Mouse (Mus musculus) heart, embryonic 14.5 days (tissue): ENCODE measurements around the gene Scin. TPM values are rescaled to one million over a fixed set of nuclear protein-coding genes. Genes with fewer than 3 reads are reported as not detected.

Source experiments
- ATAC-seq: fragments of 200-750 bp; cut with Nextera tagmentation; 2 replicates; pipeline ENCODE4 v1.8.0; 2017; ENCODE audit warnings: low read depth, moderate TSS enrichment; ENCODE audit not compliant: insufficient number of reproducible peaks, insufficient read depth, low FRiP score
- H3K27ac ChIP-seq, 2 experiments: fragments of 200-500 bp in 1 of 2; fragments of 300-500 bp in 1 of 2; sonication (generic) in 1 of 2; replicated peaks in 1 of 2; 2 replicates each; pipeline ENCODE4 v1.5.1; 2012 to 2014; ENCODE audit warnings: low read depth in 2 of 2, low read length in 2 of 2, control low read depth in 1 of 2, mild to moderate bottlenecking in 1 of 2, mixed read lengths in 1 of 2; ENCODE audit not compliant: control insufficient read depth in 1 of 2, insufficient read depth in 1 of 2
- H3K27me3 ChIP-seq: fragments of 300-500 bp; sonication (generic); 2 replicates; pipeline ENCODE4 v1.6.1; 2014; ENCODE audit warnings: mild to moderate bottlenecking, low read length, control low read depth; ENCODE audit not compliant: control insufficient read depth, insufficient read depth
- H3K36me3 ChIP-seq: fragments of 300-500 bp; sonication (generic); 2 replicates; pipeline ENCODE4 v1.6.1; 2014; ENCODE audit warnings: mild to moderate bottlenecking, control low read depth, low read length, mixed read lengths; ENCODE audit not compliant: control insufficient read depth, insufficient read depth
- H3K4me1 ChIP-seq, 2 experiments: fragments of 200-500 bp in 1 of 2; fragments of 300-500 bp in 1 of 2; sonication (generic) in 1 of 2; 2 replicates each; pipeline ENCODE4 v1.6.1; 2012 to 2014; ENCODE audit warnings: low read length in 2 of 2, control low read depth in 1 of 2, mixed read lengths in 1 of 2; ENCODE audit not compliant: control insufficient read depth in 2 of 2, insufficient read depth in 2 of 2
- H3K4me2 ChIP-seq: fragments of 300-500 bp; sonication (generic); 2 replicates; pipeline ENCODE4 v1.6.1; 2014; ENCODE audit warnings: mild to moderate bottlenecking, low read length
- H3K4me3 ChIP-seq, 2 experiments: fragments of 200-500 bp in 1 of 2; fragments of 300-500 bp in 1 of 2; sonication (generic) in 1 of 2; 2 replicates each; pipeline ENCODE4 v1.5.1; 2012 to 2014; ENCODE audit warnings: low read length in 2 of 2, mild to moderate bottlenecking in 2 of 2, control low read depth in 1 of 2, low read depth in 1 of 2, moderate library complexity in 1 of 2; ENCODE audit not compliant: control insufficient read depth in 1 of 2, insufficient read depth in 1 of 2
- H3K9ac ChIP-seq: fragments of 300-500 bp; sonication (generic); 2 replicates; pipeline ENCODE4 v1.6.1; 2014; ENCODE audit warnings: mild to moderate bottlenecking, low read length
- H3K9me3 ChIP-seq: fragments of 300-500 bp; sonication (generic); 2 replicates; pipeline ENCODE4 v1.6.1; 2016; ENCODE audit warnings: low read length, control low read depth; ENCODE audit not compliant: control insufficient read depth
- WGBS: fragments of 180-500 bp; shearing (Covaris S2); extraction: QIAGEN DNeasy Blood & Tissue Kit; methylation state at CpG from one replicate; pipeline ENCODE4 v1.1.7; 2014; 5-methylcytosine and 5-hydroxymethylcytosine counted together
- polyA plus RNA-seq: library from polyadenylated mRNA; unstranded; fragments of >200 nt; fragmentation: Nextera tagmentation; extraction: Ambion mirVana; gene quantifications from 2 replicates; pipeline ENCODE4 v1.2.1, GENCODE M21; 2014

Gene Scin
- polyA plus RNA-seq, 1 experiment from 2014 or later: 4.4 TPM

DNA sequence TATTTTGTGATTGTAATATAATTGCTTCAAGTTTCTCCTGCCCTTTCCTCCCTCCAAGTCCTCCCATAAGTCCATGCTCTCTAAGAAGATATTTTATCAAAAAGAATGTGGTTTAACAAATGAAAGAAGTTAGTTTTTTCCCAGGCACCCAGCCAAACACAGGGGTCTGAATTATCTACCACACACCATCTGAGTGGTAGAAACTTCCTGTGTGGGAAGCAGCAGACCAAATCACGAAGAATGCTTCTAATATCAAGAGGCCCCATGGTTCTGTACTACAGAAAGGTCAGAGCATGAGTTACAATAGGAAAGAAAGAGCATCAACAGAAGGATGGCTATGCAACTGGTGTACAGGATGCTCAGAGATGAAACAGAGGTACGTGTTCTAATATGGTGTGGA, 25.9 kb downstream of the Scin start:
- ATAC-seq: no peak
- Histone ChIP-seq H3K36me3 (no peaks in the 10 kb centered on the region), H3K27ac (no peak overlapping the region), H3K4me2 (no peak overlapping the region), H3K9ac (no peak overlapping the region), H3K27me3 (no peaks in the 10 kb centered on the region), H3K4me1 (no peaks in the 10 kb centered on the region), H3K4me3 (no peak overlapping the region), H3K9me3 (no peaks in the 10 kb centered on the region)
- 45% methylated on average over 2 of the region's 2 CpGs for WGBS

- Histone ChIP-seq H3K9ac (no peak overlapping the region), H3K27ac (no peak overlapping the region), H3K4me3 (no peak overlapping the region), H3K9me3 (no peaks in the 10 kb centered on the region), H3K4me1 (no peaks in the 10 kb centered on the region), H3K27me3 (no peaks in the 10 kb centered on the region), H3K36me3 (no peaks in the 10 kb centered on the region), H3K4me2 (no peak overlapping the region)
- no peak for ATAC-seq
- WGBS: 43% methylated on average over 5 of the region's 5 CpGs
Measured at GRCm38 (mm10) chr12:40106874-40107273, 27.2 kb downstream of the Scin start.

DNA sequence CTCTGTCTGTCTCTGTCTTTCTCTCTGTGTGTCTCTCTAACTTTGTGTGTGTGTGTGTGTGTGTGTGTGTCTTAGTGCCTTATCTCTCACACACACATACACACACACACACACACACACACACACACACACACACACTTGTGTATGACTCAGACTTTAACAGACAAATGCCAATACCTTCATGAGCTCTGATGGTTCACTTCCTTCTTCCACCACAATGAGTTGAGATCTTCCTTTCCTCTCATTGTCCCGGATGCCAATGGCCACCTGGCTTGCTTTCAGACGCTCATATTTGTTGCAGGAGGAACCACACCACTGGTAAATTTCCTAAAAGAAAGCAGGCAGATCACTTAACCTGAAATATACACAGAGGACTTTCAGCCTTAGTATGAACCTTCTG, 29.3 kb downstream of the Scin start:
- H3K4me1 ChIP-seq: no peaks in the 10 kb centered on the region
- H3K36me3 ChIP-seq: no peaks in the 10 kb centered on the region
- WGBS: 65% methylated on average over 2 of the region's 2 CpGs
- H3K27me3 ChIP-seq: no peaks in the 10 kb centered on the region
- no peaks in the 10 kb centered on the region for H3K9me3 ChIP-seq
- ATAC-seq: no peak
- H3K4me3 ChIP-seq: no peak overlapping the region
- H3K9ac ChIP-seq: no peak overlapping the region
- H3K4me2 ChIP-seq: no peak overlapping the region
- H3K27ac ChIP-seq: no peak overlapping the region

DNA sequence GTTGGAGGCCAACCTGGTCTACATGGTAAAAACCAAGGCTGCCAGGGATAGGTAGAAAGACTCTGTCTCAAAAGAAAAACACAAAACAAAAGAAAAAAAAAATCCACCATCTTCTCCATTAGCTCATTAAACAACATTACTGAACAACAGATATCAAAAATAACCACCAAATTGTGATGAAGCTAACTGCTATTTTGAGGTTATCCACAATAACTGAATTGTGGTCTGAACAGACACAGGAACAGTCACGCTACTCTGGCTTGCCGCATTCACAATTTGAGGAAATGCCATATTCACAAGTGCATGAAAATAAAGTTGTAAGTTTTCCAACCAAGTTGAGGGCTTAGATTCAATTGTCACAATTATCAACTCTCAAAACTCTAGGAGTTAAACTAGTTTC, 31.7 kb downstream of the Scin start:
- 91% methylated on average over 2 of the region's 2 CpGs for WGBS
- no peaks in the 10 kb centered on the region for H3K36me3 ChIP-seq
- H3K27me3 ChIP-seq: no peaks in the 10 kb centered on the region
- no peak overlapping the region for H3K9ac ChIP-seq
- H3K4me3 ChIP-seq: no peak overlapping the region
- no peak overlapping the region for H3K27ac ChIP-seq
- no peaks in the 10 kb centered on the region for H3K9me3 ChIP-seq
- ATAC-seq: no peak
- no peak overlapping the region for H3K4me2 ChIP-seq
- H3K4me1 ChIP-seq: no peaks in the 10 kb centered on the region

DNA sequence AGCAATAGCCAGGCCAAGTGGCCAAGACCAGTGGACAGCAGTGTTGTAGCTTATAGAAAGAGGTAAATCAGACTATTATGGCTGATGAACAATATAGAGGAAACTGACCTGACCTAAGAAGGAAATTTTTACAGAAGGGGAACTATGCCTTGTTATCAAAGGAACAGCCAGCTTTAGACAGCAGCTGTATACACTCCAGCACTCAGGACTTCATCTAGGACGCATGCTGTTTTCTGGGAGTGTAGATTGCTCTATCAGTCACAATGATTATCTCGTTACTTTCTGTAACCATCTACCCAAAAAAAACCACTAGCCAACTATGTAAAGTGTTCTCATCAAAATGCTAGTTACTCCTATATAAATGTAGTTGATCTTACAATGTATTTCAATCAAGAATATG, 34.6 kb downstream of the Scin start:
- 47% methylated on average over 2 of the region's 2 CpGs for WGBS
- no peaks in the 10 kb centered on the region for H3K9me3 ChIP-seq

GRCm38 (mm10) chr12:40097449-40097848, 36.6 kb downstream of the Scin start:
- H3K27ac ChIP-seq: no peak overlapping the region
- H3K4me1 ChIP-seq: no peaks in the 10 kb centered on the region
- H3K27me3 ChIP-seq: no peaks in the 10 kb centered on the region
- WGBS: 92% methylated on average over 4 of the region's 4 CpGs
- no peak overlapping the region for H3K4me3 ChIP-seq
- ATAC-seq: no peak
- H3K9ac ChIP-seq: no peak overlapping the region
- no peaks in the 10 kb centered on the region for H3K36me3 ChIP-seq
- no peak overlapping the region for H3K4me2 ChIP-seq
- no peaks in the 10 kb centered on the region for H3K9me3 ChIP-seq

More for the DNA sequence above, 34.6 kb downstream of the Scin start:
- Histone ChIP-seq H3K27ac (no peak overlapping the region), H3K27me3 (no peaks in the 10 kb centered on the region), H3K4me3 (no peak overlapping the region), H3K4me1 (no peaks in the 10 kb centered on the region), H3K36me3 (no peaks in the 10 kb centered on the region), H3K9ac (no peak overlapping the region), H3K4me2 (no peak overlapping the region)
- no peak for ATAC-seq

- Histone ChIP-seq H3K4me3 (no peak overlapping the region), H3K9ac (no peak overlapping the region), H3K27ac (no peak overlapping the region), H3K4me2 (no peak overlapping the region), H3K9me3 (no peaks in the 10 kb centered on the region), H3K27me3 (no peaks in the 10 kb centered on the region), H3K4me1 (no peaks in the 10 kb centered on the region), H3K36me3 (no peaks in the 10 kb centered on the region)
- ATAC-seq: no peak
- WGBS: 80% methylated on average over 5 of the region's 5 CpGs
Measured at GRCm38 (mm10) chr12:40097023-40097422, 37.0 kb downstream of the Scin start.

- no peak for ATAC-seq
- Histone ChIP-seq H3K9me3 (no peaks in the 10 kb centered on the region), H3K36me3 (no peaks in the 10 kb centered on the region), H3K27ac (no peak overlapping the region), H3K4me2 (no peak overlapping the region), H3K9ac (no peak overlapping the region), H3K27me3 (no peaks in the 10 kb centered on the region), H3K4me3 (no peak overlapping the region), H3K4me1 (no peaks in the 10 kb centered on the region)
- WGBS: 73% methylated on average over 3 of the region's 3 CpGs
Measured at GRCm38 (mm10) chr12:40096453-40096852, 37.6 kb downstream of the Scin start.
